14 mouse cellular contexts compared by ENCODE assay signal in the genomic region with DNA sequence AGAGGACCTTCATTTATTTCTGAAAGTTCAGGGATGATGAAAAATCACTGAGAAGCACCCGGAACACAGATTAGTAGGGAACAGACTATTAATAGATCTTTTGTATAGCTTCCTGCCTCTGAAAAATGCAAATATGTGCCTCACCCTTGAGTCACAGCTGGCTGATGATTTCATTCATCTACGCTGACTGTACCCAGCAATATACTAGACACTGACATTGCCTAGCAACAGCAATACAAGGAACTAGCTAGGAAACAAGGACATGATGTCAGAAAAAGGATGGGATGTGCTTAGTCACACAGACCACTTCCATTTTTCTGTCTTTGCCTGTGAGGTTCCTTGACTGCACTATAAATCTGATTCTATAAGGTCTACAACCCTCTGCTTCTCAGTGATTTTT.
DNase-seq lines count a peak whose midpoint lies in the region; ATAC-seq lines count a peak whose summit lies in the region.
"Had no signal": no experiment of that assay in that cellular context is flagged by ENCODE, and none has a peak within 500 bp of the region (broad histone marks: within the 10 kb centered on the region; RNA-seq: fewer than 3 reads in every experiment).

No protein-coding gene starts in this region.

- H3K4me3 ChIP-seq in forebrain, embryonic 14.5 days (ENCODE audit: low read depth, low read length), result no peak overlapping the region
- H3K4me3 ChIP-seq: left cerebral cortex, adult 2 months; liver, embryonic 13.5 days had no signal

- H3K27me3 ChIP-seq in forebrain, embryonic 14.5 days (replicated peaks; ENCODE audit: control insufficient read depth, insufficient read depth, low read length), result no peaks in the 10 kb centered on the region
- H3K27me3 ChIP-seq: liver, embryonic 13.5 days had no signal

- intact Hi-C loops in heart, postnatal 14 days (cut with DNase I), result no loop called here

- no peak overlapping the region for H3K9ac ChIP-seq in forebrain, embryonic 14.5 days (ENCODE audit: low read length)
- H3K9ac ChIP-seq: liver, embryonic 13.5 days had no signal

- H3K9me3 ChIP-seq in forebrain, embryonic 14.5 days (replicated peaks; ENCODE audit: control insufficient read depth, low read length), result no peaks in the 10 kb centered on the region
- H3K9me3 ChIP-seq: liver, embryonic 13.5 days had no signal

- no peak overlapping the region for H3K4me2 ChIP-seq in forebrain, embryonic 14.5 days (ENCODE audit: low read length)
- H3K4me2 ChIP-seq: liver, embryonic 13.5 days had no signal

- no peaks in the 10 kb centered on the region for H3K4me1 ChIP-seq in forebrain, embryonic 14.5 days (ENCODE audit: control insufficient read depth, insufficient read depth, low read length)
- H3K4me1 ChIP-seq: liver, embryonic 13.5 days had no signal

- no peak overlapping the region; the same call in 1 of the 2 replicates for H3K27ac ChIP-seq in forebrain, embryonic 14.5 days (ENCODE audit: low read depth, low read length)
- H3K27ac ChIP-seq: liver, embryonic 13.5 days had no signal

- H3K36me3 ChIP-seq in forebrain, embryonic 14.5 days (ENCODE audit: control insufficient read depth, insufficient read depth, low read length), result no peaks in the 10 kb centered on the region
- H3K36me3 ChIP-seq: liver, embryonic 13.5 days had no signal

- peak; percentile 4 to 16 for DNase-seq in frontal cortex, postnatal 36 days (ENCODE audit: low spot score in 2 of 2)
- DNase-seq in frontal cortex, postnatal 14 days (ENCODE audit: low spot score in 2 of 2), result no peak
- peak; percentile 24 for DNase-seq in 3134 (ENCODE audit: extremely low read depth, insufficient read length, low spot score)
- peak; percentile 56 for DNase-seq in forebrain, embryonic 14.5 days (ENCODE audit: low spot score)
- DNase-seq in layer of hippocampus, adult 9-10 months (ENCODE audit: low spot score), result peak; percentile 6
- no peak for DNase-seq in ovary, postnatal 14 days (ENCODE audit: low spot score)
- DNase-seq in heart, postnatal 14 days, result no peak
- DNase-seq in urinary bladder, postnatal 4 days (ENCODE audit: low spot score in 2 of 2), result no peak
- DNase-seq: cerebellum, adult 8-10 months; kidney, adult 2 months; liver, embryonic 13.5 days; lung, postnatal 14 days; thymus, postnatal 14 days had no signal

- 66% methylated on average over 2 of the region's 2 CpGs for WGBS in forebrain, embryonic 14.5 days

- ATAC-seq in forebrain, embryonic 14.5 days, result peak; percentile 76; the same call in 1 of the 2 replicates

Comparison
In these comparisons a context has a peak if more than half of its experiments do, and no peak if none do; other contexts are left out.
1. DNase-seq: peak in frontal cortex, postnatal 36 days (2 of 2), 3134 (single experiment), forebrain, embryonic 14.5 days (single experiment) and layer of hippocampus, adult 9-10 months (single experiment); none in frontal cortex, postnatal 14 days (0 of 2), ovary, postnatal 14 days (single experiment), heart, postnatal 14 days (0 of 2) and urinary bladder, postnatal 4 days (0 of 2).